Mouse (Mus musculus): ENCODE measurements around the gene Sdk1. TPM values are rescaled to one million over a fixed set of nuclear protein-coding genes. Genes with fewer than 3 reads are reported as not detected.

The Sdk1 gene
- 1.0 and 1.6 TPM in 2 replicates for polyA plus RNA-seq (2014; fragmentation: Nextera tagmentation; extraction: Ambion mirVana)

DNA sequence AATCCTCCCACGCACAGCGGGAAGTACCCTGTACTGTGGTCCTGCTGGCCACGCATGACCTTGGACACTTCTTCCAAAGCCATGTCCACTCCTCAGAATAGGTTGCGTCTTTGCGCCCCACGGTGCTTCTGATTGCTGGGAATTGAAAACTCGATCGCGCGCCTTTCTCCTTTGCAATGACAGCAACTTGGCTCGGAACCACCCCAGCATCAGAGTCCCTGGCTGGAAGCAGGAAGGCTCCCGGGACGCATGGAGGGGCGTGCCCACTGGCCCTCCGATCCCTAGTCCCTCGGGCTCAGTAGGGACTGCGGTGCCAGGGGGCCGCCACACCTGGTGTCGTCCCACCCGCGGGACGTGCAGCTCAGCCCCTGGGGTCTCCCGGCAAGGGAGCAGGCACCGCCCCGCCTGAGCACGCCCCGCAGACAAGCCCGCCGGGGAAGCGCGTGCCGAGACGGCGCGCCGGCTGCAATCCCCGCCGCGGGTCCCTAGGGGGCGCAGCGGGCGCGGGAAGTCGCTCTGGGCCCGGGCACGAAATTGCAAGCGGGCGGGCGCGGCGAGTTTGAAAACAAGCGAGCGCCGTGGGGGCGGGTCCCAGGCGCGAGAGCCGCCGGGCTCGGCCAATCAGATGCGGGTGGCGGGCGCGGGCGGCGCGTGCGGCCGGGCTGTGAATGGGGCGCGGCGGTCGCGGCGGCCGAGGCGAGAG lies at the start of gene Sdk1:
Gene Sdk1 (plus strand): TSS at position 650 of the 703 bp plus-strand sequence.
- H3K27ac ChIP-seq (ENCODE audit: low read depth), result no peak within 1 kb of the TSS
- H3K4me3 ChIP-seq (ENCODE audit: low read depth, low read length), result peak within 1 kb of the TSS; percentile 55
- H3K4me1 ChIP-seq (ENCODE audit: insufficient read depth), result no peaks in the 10 kb centered on the region; the same call in 1 of the 2 replicates
- peaks cover 46% of the 10 kb centered on the region for H3K27me3 ChIP-seq (ENCODE audit: insufficient read depth, low read length)
- TF ChIP-seq CTCF (IDR thresholded peaks at IDR 0.05; ENCODE audit: low read depth), result peak; percentile 57
- no peaks in the 10 kb centered on the region for H3K36me3 ChIP-seq (ENCODE audit: insufficient read depth)
- under 1% methylated on average over 76 of the region's 77 CpGs for WGBS
- H3K9me3 ChIP-seq (ENCODE audit: low read depth, low read length), result no peaks in the 10 kb centered on the region
- ATAC-seq (ENCODE audit: insufficient read depth) (peak; percentile 97), DNase-seq (peak; percentile 99)
- H3K4me2 ChIP-seq, result peak within 1 kb of the TSS; percentile 94
- peak within 1 kb of the TSS; percentile 69 for H3K9ac ChIP-seq

DNA sequence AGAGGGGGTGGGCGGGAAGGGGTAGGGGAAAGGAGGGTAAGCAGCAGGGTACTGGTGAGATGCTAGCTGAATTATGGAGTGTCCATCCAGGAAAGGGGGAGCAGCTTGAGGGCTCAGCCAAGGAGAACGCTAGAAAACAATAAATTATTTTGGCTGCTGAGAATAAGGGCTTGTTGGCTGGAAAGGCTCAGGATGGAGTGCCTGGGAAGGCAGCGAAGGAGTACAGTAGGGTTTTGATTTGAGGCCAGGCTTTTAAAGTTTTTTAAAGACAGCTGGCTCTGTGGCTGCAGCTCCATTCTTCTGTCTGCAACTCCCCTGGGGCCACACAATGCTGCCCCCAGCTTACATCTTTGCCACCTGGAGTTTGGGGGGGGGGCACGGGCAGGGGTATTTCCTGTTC lies 44.0 kb upstream of the Sdk1 start:
- no peak overlapping the region for H3K27ac ChIP-seq (ENCODE audit: low read depth)
- peak; percentile 47; the same call in 1 of the 2 replicates for ATAC-seq (ENCODE audit: insufficient read depth)
- H3K4me2 ChIP-seq, result 0 out of 2 replicates have a peak overlapping the region, but pooled peaks have one; percentile 12

DNA sequence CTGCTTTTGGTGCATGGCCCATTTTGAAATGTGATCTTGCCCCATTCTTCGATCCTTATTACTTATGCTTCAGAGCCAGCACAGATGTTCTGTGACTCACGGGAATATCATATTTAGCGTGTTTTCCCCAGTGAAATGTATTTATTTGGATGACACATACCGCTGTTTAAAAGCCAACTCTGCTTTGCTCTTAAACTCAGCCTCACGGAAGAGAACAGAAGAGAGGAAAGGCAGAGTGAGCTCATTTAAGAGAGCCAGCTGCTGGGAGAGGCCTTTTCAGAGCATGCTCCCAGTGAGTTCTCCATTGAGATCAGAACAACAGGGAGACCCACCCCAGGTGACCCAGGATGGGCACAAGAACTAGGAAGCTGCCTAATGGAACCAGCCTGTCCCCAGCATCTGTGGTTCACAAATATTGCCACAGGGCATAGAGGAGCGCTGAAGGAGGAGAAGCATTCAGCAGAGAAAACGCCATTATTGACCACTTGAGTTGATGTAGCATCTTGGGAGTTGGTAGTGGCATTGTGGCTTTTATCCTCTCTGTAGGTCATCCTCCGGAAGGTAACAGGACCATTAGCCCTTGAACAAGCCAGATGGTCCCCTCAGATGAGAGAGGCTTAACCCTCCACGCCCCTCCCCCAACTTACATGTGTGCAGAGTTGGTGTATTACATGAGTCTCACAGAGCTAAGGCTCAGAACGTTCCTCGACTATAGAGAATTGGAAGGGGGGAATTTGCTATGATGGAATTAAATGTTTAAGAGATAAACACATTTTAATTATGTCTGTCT lies 38.8 kb upstream of the Sdk1 start:
- H3K27ac ChIP-seq (ENCODE audit: low read depth), result no peak overlapping the region
- H3K4me1 ChIP-seq (ENCODE audit: insufficient read depth), result no peaks in the 10 kb centered on the region
- H3K27me3 ChIP-seq (ENCODE audit: insufficient read depth, low read length), result no peaks in the 10 kb centered on the region
- H3K4me2 ChIP-seq, result no peak overlapping the region
- H3K9ac ChIP-seq, result no peak overlapping the region
- H3K36me3 ChIP-seq (ENCODE audit: insufficient read depth), result no peaks in the 10 kb centered on the region
- DNase-seq (no peak), ATAC-seq (ENCODE audit: insufficient read depth) (no peak)
- WGBS, result 66% methylated on average over 11 of the region's 11 CpGs
- no peaks in the 10 kb centered on the region for H3K9me3 ChIP-seq (ENCODE audit: low read depth, low read length)
- H3K4me3 ChIP-seq (ENCODE audit: low read depth, low read length), result no peak overlapping the region
- no peak for TF ChIP-seq CTCF (IDR thresholded peaks at IDR 0.05; ENCODE audit: low read depth)

More for the DNA sequence above, 44.0 kb upstream of the Sdk1 start:
- Histone ChIP-seq H3K4me3 (ENCODE audit: low read depth, low read length) (no peak overlapping the region), H3K36me3 (ENCODE audit: insufficient read depth) (no peaks in the 10 kb centered on the region), H3K27me3 (ENCODE audit: insufficient read depth, low read length) (no peaks in the 10 kb centered on the region), H3K9me3 (ENCODE audit: low read depth, low read length) (no peaks in the 10 kb centered on the region), H3K4me1 (ENCODE audit: insufficient read depth) (no peaks in the 10 kb centered on the region), H3K9ac (no peak overlapping the region)
- 26% methylated on average over 4 of the region's 4 CpGs for WGBS
- TF ChIP-seq CTCF (IDR thresholded peaks at IDR 0.05; ENCODE audit: low read depth), result no peak
- DNase-seq, result peak; percentile 43

DNA sequence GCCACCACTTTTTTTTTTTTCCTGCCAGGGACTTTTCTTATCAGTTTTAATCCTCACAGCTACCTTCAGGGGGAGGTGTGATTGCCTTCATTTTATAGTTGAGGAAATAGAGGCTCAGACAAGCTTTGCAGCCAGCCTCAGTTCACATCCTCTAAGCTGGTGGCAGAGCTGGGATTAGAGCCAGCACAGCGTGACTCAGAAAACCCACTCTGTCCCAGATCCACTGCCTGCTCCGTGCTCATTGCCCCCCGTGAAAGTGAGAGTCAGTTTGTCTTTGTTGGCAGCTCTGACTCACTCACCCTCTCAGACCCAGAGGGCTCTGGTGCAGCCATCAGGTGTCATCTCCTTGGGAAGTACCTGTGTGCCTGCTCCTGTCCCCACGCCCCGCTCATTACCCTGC lies 34.2 kb upstream of the Sdk1 start:
- Histone ChIP-seq H3K4me1 (ENCODE audit: insufficient read depth) (no peaks in the 10 kb centered on the region), H3K9ac (no peak overlapping the region), H3K36me3 (ENCODE audit: insufficient read depth) (no peaks in the 10 kb centered on the region), H3K27ac (ENCODE audit: low read depth) (no peak overlapping the region), H3K4me2 (no peak overlapping the region), H3K4me3 (ENCODE audit: low read depth, low read length) (no peak overlapping the region), H3K9me3 (ENCODE audit: low read depth, low read length) (no peaks in the 10 kb centered on the region), H3K27me3 (ENCODE audit: insufficient read depth, low read length) (no peaks in the 10 kb centered on the region)
- DNase-seq (no peak), ATAC-seq (ENCODE audit: insufficient read depth) (no peak)
- 39% methylated on average over 5 of the region's 5 CpGs for WGBS
- TF ChIP-seq CTCF (IDR thresholded peaks at IDR 0.05; ENCODE audit: low read depth), result no peak

DNA sequence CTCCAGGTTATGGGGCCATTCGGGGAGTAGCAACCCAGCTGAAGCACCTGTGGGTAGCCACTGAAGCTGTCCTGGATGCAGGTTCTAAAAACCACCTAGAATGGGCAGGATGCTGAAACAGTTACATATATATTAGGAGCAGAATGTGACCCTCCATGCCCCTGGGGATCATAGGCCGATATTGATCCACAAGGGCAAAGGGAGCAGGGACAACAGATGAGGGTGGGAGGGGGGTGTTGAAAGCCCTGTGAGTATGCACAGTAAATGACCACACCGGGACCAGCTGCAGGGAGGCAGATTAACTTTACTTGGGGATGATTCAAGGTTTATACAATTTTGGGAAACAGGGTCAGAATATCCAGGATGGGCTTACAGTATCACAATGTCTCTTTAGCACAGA lies 16.0 kb upstream of the Sdk1 start:
- 58% methylated on average over 3 of the region's 3 CpGs for WGBS
- H3K4me2 ChIP-seq, result no peak overlapping the region
- 0 out of 2 replicates have a peak, but pooled peaks cover 4% of the 10 kb centered on the region for H3K4me1 ChIP-seq (ENCODE audit: insufficient read depth)
- no peak overlapping the region for H3K4me3 ChIP-seq (ENCODE audit: low read depth, low read length)
- no peaks in the 10 kb centered on the region for H3K9me3 ChIP-seq (ENCODE audit: low read depth, low read length)
- DNase-seq (no peak), ATAC-seq (ENCODE audit: insufficient read depth) (no peak)
- no peaks in the 10 kb centered on the region for H3K36me3 ChIP-seq (ENCODE audit: insufficient read depth)
- no peak for TF ChIP-seq CTCF (IDR thresholded peaks at IDR 0.05; ENCODE audit: low read depth)
- no peak overlapping the region for H3K9ac ChIP-seq
- no peaks in the 10 kb centered on the region for H3K27me3 ChIP-seq (ENCODE audit: insufficient read depth, low read length)
- H3K27ac ChIP-seq (ENCODE audit: low read depth), result no peak overlapping the region

DNA sequence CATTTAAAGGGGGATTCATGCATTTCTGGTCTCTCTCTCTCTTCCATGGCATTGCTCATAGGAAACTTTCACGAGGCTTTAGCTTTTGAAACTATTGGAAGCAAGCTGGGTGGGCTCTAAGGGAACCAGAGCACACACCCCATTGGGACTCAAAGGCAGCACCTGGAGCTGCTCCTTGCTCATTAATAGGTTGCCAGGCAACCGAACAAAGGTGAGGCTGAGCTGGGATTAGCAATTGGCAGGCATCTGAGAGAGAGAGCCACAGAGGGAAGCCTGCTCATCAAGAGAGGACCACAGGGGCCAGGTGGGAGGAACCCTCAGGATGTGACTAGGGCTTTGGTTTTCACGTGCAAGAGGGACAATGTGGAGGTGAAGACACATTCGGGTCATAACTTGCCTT lies 7.0 kb upstream of the Sdk1 start:
- H3K9me3 ChIP-seq (ENCODE audit: low read depth, low read length), result no peaks in the 10 kb centered on the region
- no peak overlapping the region for H3K4me3 ChIP-seq (ENCODE audit: low read depth, low read length)
- peaks cover 6% of the 10 kb centered on the region; the same call in 1 of the 2 replicates for H3K27me3 ChIP-seq (ENCODE audit: insufficient read depth, low read length)
- DNase-seq (no peak), ATAC-seq (ENCODE audit: insufficient read depth) (no peak)
- H3K4me1 ChIP-seq (ENCODE audit: insufficient read depth), result no peaks in the 10 kb centered on the region
- H3K4me2 ChIP-seq, result no peak overlapping the region
- no peak overlapping the region for H3K9ac ChIP-seq
- WGBS, result 27% methylated on average over 4 of the region's 4 CpGs
- no peaks in the 10 kb centered on the region for H3K36me3 ChIP-seq (ENCODE audit: insufficient read depth)
- TF ChIP-seq CTCF (IDR thresholded peaks at IDR 0.05; ENCODE audit: low read depth), result no peak
- no peak overlapping the region for H3K27ac ChIP-seq (ENCODE audit: low read depth)

DNA sequence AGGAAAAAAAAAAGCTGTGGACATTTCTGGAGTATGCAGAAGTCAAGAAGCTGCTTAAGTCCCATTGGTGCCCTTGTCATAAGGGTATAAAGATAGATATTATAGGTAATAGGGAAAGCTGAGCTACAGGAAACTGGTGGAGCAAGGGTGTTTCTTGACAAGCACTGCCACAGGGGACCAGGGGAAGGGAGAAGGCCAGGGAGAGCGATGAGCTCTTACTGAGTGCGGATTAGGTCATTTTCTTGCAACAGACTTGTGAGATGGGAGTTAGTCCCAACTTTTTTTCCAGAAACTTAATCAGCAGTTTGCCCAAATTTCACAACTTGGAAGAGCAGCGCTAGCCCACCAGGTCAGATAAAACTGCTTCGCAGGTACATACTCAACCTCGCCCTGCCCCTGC lies 1.9 kb upstream of the Sdk1 start:
- ATAC-seq (ENCODE audit: insufficient read depth) (no peak), DNase-seq (no peak)
- no peaks in the 10 kb centered on the region for H3K36me3 ChIP-seq (ENCODE audit: insufficient read depth)
- TF ChIP-seq CTCF (IDR thresholded peaks at IDR 0.05; ENCODE audit: low read depth), result no peak
- H3K27me3 ChIP-seq (ENCODE audit: insufficient read depth, low read length), result peaks cover 39% of the 10 kb centered on the region
- H3K9me3 ChIP-seq (ENCODE audit: low read depth, low read length), result no peaks in the 10 kb centered on the region
- H3K4me2 ChIP-seq, result no peak overlapping the region
- no peak overlapping the region for H3K27ac ChIP-seq (ENCODE audit: low read depth)
- no peak overlapping the region for H3K4me3 ChIP-seq (ENCODE audit: low read depth, low read length)
- no peak overlapping the region for H3K9ac ChIP-seq
- 11% methylated on average over 5 of the region's 5 CpGs for WGBS
- no peaks in the 10 kb centered on the region; the same call in 1 of the 2 replicates for H3K4me1 ChIP-seq (ENCODE audit: insufficient read depth)
